Mouse (Mus musculus) T-helper 1 cell (primary cell): ENCODE measurements around the gene Mettl2.

Source experiments
- in situ Hi-C: fragments of 300-600 bp; cut with MboI, MseI; formaldehyde crosslinking; loops from one replicate; pipeline ENCODE4 v1.15.1; 2025; ENCODE audit warnings: high pct_unique_total_duplicates

Gene Mettl2

DNA sequence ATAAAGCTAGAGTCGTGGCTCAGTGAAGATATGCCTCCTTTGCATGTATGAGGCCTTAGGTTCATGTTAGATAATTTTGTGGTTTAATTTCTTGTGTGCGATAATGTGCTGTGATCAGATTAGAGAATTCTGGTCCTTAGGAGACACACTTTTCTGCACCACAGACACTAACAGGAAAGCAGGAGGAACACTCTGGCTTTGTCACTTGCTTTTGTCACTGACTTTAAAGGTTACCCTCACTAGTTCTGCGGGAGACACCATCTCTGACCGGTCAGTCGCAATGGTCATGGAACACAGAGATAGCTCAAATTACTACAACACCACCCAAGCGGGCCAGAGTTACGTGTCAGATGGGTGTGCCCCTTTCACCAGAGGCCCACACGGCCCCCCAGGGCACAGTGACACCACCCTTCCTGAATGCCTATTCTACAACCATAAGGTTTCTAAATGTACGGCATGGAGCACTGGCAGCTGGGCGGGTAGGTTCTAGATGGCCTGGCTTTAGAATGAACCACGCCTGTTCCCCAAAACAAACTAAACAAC, 26.2 kb downstream of the Mettl2 start:
- in situ Hi-C loops: no loop called here

GRCm38 (mm10) chr11:105153068-105153833, 27.0 kb downstream of the Mettl2 start:
- in situ Hi-C loops: no loop called here

- in situ Hi-C loops: no loop called here
Observed at GRCm38 (mm10) chr11:105155915-105156314, 29.7 kb downstream of the Mettl2 start.

- in situ Hi-C loops: no loop called here
Observed at GRCm38 (mm10) chr11:105156748-105157267, 30.6 kb downstream of the Mettl2 start.

DNA sequence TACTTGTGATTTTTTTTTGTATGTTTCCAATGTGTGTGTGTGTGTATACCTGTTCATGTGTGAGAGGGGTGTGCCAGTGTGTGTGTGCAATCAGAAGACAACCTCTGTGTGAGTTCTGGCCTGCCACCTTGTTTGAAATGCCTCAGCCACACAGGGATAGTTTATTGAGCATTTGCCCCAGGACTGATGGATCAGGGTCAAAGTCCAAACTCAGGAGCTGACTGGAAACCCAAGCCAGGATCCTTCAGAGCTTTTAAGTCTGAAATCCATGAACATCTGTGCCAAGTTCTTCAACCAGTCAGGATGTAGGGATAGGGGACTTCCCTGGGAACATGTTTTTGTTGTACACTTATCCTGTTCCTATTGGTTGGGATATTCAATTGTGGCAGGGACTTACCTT, 31.8 kb downstream of the Mettl2 start:
- in situ Hi-C loops: no loop called here

GRCm38 (mm10) chr11:105159673-105160360, 33.6 kb downstream of the Mettl2 start:
- in situ Hi-C loops: no loop called here

GRCm38 (mm10) chr11:105161411-105161810, 35.2 kb downstream of the Mettl2 start:
- in situ Hi-C loops: no loop called here

- in situ Hi-C loops: no loop called here
Observed at GRCm38 (mm10) chr11:105164516-105165510, 38.6 kb downstream of the Mettl2 start.

- in situ Hi-C loops: no loop called here
Observed at GRCm38 (mm10) chr11:105166780-105167179, 40.6 kb downstream of the Mettl2 start.

DNA sequence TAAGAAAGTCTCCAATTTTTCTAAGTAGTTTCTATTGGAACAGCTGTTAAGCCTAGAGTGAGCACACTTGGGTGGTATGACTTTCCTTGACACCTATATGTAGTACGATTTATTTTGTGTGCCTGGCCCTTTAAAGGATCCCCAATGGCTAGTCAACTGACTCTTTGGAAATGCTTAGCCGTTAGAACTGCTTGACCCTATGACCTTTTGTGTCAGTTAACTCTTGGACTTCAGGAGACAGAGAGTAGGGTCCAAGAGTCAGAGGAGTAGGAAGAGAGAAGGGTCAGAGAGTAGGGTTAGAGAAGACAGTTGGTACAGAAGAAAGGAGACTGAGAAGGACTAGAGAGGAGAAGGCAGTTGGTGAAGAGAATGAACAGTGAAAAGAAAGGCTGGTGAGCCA, 52.3 kb downstream of the Mettl2 start, which contains the start of gene Tlk2:
Tlk2 (plus strand) TSS at position 292 of the 400 bp plus-strand sequence.
- in situ Hi-C loops: loop anchor here (5.0 kb wide), 2 partner anchors 39 to 46 kb away; no protein-coding TSS in a partner anchor

DNA sequence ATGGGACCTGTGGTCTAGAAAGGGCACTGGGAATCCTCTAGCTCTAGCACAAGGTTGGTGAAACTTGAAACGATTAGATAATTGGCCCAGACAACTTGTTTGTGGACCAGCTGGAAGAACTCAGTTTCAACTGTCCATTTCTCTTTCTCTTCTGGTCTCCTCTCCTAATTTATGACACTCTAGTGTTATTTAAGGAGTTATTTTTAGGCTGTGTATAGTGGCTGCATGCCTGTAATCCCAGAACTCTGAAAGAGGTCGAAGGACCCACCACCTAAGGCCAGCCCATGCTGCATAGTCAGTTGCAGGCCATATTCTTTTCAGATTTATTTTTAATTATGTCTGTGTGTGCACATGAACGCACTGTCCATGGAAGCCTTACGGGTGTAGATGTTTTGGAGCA, 53.3 kb downstream of the Mettl2 start:
- in situ Hi-C loops: loop anchor here (5.0 kb wide), 2 partner anchors 38 to 47 kb away; no protein-coding TSS in a partner anchor

GRCm38 (mm10) chr11:105180471-105181091, 54.4 kb downstream of the Mettl2 start:
- in situ Hi-C loops: no loop called here

DNA sequence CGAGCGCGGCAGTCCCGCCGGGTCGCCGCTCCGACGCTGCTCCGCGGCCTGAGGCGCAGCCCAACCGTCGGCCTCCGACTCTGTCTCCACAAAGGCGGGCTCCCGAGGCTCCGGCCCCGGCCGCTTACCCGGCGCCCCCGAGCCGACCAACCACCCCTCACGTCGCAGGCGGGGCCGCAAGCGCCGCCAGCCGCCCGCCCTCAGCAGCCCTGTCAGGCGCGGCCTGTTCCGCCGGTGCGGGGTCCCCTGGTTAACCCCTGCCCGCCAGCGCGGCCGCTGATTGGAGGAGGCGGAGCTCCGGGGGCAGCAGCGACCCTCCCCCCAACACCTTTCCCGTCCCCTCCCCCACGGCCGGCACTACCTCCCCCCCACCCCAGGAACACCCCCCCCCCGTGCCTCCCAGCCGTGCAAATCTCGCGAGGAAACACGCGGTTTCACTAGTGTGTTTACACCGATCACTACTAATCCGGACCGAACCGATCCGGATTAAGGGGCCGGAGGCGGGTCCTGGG, 55.0 kb downstream of the Mettl2 start:
- in situ Hi-C loops: no loop called here

DNA sequence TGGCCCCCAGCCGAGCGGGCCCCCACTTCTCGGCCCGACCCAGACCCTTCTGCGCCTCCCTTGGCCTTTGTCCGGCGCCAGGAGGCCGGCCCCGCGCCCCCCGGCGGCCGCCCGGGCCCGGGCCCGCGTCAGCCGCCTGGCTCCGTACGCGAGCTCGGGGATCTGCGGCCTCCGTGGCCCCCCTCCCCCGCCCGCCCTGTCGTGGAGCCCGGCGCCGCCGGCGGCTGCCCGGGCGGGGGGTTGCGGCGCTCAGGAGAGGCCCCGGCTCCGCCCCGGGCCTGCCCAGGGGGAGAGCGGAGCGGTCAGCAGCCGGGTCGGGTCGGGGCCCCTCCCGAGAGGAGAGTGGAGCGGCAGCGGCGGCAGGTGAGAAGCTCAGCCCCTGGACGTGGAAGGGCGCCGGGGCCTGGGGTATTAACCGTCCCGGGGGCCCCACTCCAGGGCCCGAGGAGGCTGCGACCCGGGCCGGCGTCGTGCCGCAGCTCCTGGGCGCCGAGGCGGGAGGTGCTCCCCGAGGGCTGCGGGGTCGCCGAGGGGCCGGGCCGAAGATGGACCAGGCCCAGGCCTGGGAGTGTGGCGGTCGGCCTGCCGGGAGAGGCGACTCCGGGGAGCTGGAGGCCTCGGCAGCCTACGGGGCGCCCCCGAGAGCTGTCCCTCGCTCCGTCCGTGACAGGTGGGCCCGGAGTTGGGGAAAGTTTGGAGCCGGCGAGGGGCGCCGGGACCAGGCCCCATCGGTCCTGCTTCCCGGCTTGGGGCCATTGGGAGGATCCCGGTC, 55.6 kb downstream of the Mettl2 start:
- in situ Hi-C loops: no loop called here

DNA sequence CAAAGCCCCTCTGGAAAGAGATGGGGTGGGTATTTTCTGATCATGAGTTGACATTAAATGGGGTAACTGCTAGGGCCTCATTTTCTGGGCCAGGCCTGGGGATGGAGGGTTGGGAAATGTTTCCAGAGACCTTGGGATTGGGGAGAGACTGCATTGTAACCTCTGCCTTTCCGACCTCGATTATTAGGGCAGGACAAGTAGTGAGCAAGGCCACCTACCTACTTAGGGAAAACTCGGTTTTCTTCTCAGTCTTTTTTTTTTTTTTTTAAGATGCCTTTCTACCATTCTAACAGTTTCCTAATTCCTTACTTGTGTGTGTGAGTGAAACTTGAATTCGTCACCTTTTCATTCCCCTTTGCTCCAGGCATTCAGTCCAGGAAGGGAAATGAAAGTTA, 56.2 kb downstream of the Mettl2 start:
- in situ Hi-C loops: no loop called here

GRCm38 (mm10) chr11:105184678-105185077, 58.5 kb downstream of the Mettl2 start:
- in situ Hi-C loops: no loop called here
